Mouse (Mus musculus) testis, postnatal 10 days (tissue): ENCODE measurements around the gene Tlr6.
A peak's percentile ranks its signal among the peaks of the same experiment; 100 is the strongest.

Experiments
- DNase-seq: peaks from one replicate; pipeline ENCODE4 v3.0.0; 2021; ENCODE audit warnings: low spot score

Tlr6 gene

DNA sequence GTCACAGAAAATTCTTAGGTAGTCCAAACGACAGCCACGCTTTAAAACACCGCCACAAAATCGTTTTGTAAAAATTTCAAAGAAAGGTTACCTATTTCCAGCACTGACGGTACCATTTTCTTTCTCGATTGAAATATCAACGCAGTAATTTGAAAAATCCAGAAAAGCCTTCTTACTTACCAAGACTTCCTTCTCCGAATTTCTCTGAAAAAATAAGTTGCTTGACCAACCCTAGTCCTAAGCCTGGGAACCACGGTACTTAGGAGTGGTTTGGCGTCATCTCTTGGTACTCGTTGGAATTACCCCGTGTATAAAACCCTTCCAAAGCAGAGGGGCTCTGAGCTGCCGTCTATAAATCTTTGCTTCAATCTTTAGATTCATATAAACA lies at the start of gene Tlr6:
Tlr6 (minus strand) TSS at position 255 of the 388 bp plus-strand sequence.
- peak; percentile 72 for DNase-seq

DNA sequence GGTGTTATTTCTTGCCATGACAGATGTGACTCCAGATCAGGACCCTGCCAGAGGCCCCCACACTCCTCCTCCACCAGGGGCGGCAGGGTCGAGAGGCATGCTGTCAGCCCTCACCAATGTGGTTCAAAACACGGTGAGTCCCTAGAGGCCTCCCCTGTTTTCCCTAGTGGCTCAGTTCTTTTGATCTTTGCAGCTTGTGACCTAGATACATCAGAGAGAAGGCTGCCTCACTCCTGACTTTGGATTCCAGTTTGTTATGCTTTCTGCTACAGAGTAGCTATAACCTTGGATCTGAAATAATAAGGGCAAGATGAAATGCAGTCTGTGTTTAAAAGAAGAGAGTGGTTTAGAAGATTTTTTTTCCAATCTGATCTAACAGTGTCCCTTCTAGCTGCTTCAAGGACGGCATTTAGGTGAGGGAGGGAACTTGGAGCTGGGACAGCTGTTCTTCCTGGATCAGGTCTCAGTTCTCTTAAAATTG lies 46.2 kb upstream of the Tlr6 start:
- DNase-seq, result peak; percentile 57

DNA sequence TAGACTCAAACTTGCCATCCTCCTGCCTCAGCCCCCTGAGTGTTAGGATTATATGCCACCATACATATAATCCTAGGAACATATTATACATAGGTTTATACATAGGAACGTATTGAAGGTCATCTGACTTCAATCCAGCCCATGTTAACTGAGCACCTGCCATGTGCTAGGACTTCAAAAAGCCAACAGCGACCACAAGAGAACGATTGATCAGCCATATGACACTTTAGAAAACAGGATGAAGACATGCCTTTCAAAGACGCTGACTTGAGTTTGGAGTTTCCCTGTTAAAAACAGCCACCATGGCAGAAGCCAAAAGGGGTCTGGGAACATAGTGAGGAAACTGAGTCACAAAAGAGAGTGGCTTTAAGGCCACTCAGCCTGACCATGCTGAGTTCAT lies 45.4 kb upstream of the Tlr6 start:
- DNase-seq, result no peak

DNA sequence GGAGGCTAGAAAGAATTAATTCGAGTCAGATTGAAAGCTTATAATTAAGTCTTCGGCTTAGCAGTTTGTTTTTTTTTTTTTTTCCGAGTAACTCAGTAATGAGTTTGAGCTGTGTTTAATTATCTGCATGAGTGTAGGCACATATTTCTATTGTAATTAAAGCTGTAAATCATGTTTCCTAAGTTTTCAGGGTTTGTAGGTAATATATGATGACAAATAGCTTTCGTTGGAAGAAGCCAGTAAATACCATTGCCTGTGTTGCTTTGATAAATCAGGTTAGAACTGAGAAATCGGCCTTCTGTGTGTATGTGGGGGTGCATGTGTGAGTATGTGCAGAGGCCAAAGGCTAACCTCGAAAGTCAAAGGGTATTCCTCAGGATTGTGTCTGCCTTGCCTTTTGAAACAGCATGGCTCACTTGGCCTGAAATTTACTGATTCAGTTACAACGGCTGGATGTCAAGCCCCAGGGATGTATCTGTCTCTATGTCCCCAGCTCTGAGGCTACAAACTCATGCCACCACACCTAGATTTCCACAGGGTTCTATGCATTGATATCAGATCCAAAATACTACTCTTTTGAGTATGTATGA lies 44.1 kb upstream of the Tlr6 start:
- DNase-seq, result no peak

DNA sequence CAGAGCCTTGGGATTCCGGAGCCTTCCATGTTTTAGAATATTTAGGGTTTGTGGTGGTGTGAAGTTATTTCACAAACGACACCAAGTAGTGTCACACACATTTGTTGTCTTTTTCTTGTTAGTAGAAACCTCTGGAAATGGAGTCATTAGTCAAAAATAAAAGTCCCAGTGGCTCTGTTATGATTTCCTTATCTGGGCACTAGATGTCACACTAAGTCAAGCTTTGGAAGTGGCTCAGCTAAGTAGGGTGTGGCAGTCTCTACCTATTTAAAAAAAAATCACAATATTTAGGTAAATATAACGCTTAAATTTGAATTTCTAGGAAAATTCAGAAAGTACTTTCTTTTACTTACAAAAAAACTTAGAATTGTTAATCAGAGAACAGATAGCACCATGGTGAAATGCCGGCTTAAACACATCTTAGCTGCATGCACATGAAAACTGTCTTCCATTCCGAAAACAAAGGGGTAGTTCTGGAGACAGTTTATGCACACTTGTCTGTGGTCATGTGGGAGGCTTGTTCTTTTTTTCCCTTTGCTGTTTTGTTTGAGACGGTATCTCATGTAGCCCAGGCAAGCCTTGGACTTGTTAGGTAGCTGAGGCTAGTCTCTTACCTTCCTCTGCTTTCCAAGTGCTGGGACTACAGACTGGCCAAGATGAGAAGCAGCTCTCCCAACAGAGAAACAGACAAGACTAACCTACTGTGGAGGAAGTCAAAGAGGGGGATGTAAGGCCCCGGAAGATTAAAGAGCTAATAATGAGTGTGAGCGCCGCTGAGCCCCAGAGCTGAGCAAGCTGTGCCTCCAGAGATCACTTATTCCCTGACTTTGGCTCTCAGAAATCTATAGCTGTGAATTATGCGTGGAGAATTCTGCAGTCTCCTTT lies 43.3 kb upstream of the Tlr6 start:
- no peak for DNase-seq

DNA sequence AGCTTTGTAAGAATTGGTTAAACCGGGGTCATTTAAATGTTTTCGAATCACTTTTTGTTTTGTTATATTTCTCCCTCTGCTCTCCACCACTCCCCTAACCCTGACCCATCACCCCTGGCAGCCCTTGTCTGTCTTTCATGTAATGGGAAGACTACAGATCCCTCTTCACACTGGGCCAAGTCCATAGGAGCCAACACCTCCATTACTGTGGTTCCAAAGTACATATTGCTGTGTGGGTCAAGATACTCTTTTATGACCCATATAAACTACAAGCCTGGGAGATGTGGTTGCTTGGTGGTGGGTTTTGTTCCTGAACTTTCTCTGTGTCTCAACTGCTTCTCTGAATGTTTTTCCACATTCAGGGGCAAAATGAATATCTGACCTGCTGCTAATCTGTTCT lies 35.5 kb upstream of the Tlr6 start:
- DNase-seq, result no peak

DNA sequence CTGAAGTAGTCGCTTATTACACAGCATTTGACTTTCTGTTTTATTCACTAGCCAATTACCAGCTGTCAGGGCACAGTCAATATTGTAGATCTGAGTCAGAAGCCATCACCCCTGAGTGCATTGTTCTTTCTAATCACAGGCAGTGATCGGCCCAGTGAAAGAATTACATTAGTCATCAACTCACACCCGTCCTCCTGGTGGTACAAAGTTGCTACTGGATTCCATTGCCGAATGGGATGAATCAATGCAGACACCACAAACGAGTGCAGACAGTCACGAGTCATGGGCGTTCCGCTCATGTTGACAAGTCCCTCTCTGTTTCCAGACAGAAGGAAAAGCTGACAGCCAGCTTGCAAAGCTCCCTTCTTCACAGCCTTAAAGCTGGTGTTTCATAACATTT lies 32.6 kb upstream of the Tlr6 start:
- no peak for DNase-seq

DNA sequence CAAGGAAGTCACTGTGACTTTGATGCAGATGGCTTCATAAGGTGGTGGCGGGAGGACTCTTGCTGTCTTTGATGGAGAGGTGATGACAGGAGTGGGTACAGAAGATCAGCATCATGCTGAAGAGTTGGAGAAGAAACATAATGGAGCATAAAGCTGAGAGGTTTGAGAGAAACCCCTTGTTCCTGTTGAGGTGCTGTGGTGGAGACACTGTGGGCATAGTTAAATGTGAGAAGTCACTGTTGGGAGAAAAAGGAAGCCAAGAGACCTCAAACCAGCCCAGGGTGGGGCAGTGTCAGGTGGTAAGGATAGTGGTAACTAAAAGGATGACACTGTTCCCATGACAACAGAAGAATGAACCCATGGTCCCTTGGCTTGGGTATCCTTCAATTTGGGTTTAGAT lies 30.0 kb upstream of the Tlr6 start:
- DNase-seq, result no peak

DNA sequence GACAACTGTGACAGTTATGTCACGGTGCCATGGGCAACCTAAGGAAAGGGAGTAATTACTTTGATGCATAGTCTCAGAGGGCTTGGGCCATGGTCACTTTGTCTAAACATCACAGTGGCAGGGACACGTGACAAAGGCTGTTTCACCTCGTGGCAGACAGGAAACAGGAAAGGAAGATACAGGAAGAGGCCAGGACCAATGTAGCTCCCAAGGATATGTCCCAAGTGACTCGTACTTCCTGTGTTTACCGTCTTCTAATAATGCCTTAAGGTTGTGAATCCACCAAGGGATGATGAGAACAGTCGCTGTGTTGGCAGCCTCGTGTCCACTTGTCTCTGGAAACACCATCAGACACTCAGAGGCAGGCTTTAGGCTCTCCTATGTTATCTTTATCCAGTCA lies 26.1 kb upstream of the Tlr6 start:
- DNase-seq, result no peak

DNA sequence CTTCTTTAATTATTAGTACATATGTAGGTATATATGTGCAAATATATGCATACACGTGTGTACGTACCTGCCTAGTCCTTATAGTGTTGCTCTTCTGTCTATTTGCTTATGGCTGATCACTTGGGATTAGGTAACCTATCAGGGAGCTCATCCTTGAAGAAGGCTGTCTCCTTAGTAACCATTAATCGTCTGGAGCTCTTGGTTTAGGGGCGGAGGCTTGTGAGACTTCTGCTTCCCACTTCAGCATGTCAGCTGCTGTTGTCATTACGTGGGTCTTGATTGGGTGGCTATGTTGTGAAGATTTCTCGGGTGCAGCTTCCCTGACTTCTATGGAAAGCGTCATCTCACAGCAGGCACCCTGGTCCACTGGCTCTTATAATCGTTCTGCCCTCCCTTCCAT lies 17.2 kb upstream of the Tlr6 start:
- DNase-seq, result no peak

DNA sequence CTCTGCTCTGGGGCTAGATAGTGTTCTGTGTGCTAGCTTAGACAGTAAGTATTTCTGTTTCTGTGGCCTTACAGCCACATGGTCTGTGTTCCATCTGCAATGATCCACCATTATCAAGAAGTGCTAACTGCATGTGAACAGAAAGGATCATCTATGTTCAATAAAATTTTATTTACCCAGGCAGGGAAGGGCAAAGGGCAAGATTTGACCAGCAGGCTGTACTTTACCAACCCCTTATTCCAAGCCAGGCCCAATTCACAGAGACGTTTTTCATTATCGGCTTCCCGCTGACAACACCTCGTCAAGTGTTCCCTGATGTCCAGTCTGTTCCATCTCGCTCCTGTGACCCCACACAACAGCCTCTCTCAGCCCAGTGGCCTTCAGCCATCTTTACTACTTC lies 15.2 kb upstream of the Tlr6 start:
- no peak for DNase-seq

DNA sequence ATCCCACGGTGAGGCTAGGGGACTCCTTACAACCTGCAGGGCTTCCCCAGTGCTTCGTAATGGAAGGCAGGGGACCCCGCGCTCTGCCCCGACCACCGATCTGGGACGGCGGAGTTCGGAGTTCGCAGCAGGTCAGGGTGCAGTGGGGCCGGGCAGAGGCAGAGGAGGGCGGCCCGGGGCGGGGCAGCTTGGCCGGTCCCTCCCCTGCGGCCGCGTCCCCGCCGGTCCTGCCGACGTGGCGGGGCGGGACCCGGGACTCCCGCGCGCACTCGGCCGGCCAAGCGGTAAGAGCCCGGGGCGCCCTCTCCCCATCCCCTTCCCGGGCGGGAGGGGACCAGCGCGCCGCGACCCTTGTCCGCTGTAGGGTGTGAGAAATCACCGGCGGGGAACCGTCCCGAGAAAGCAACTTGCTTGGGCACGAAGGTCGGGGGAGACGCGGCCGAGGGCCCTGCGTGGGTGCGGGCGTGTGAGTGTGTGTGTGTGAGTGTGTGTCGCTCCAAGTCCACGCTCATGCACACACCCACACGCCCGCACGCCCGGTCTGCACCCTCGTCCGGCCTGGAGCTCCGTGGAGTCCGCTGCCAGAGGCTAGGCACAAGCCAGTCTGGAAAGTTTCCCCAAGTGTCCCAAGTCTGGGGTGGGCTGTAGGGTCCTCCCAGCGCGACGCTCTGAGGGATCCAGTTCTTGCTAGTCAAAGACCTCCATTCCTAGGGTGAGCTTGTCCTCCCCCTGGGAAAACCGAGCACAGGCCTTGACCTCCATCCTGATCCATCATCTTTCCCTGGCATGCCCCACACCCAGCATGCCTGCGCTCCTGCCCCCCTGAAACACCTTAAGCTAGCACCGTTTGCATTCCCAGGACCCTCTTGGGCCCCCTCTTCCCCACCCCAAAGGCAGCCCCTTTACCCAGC lies 10.2 kb upstream of the Tlr6 start, which contains the start of gene Fam114a1:
Fam114a1 (plus strand) TSS at position 211 of the 911 bp plus-strand sequence.
- DNase-seq, result peak; percentile 87

DNA sequence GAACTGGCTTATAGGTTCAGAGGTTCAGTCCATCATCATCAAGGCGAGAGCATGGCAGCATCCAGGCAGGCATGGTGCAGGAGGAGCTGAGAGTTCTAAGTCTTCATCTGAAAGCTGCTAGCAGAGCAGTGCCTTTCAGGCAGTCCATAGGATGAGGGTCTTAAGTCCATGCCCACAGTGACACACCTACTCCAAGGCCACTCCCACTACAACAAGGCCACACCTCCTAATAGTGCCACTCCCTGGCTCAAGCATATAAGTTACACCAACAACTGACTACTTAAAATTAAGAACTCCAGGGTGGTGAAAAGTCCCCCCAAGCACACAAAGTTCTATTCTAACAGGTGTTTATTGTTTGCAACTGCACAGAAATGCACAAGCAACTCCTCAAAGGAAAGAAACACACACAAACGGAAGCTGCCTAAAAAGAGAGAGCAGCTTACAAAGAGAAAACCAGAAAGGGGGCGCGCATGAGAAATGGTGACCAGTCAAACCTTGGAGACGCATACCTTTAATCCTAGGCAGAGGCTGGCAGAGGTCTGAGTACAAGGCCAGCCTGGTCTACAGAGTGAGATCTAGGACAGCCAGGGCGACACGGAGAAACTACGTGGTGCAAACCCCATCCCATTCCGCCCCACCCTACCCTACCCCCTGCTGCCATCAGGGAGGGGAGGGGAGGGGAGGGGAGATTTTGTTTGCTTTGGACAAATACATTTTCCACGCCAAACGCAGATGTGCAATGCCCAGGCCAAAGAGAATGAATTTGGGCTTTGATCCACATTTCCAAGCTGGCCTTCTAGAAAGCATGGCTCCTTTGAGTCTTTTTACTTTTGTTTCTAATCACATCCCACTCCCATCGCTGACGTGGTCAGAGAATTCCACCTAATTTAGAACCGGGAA lies 9.3 kb upstream of the Tlr6 start:
- DNase-seq, result peak; percentile 47

DNA sequence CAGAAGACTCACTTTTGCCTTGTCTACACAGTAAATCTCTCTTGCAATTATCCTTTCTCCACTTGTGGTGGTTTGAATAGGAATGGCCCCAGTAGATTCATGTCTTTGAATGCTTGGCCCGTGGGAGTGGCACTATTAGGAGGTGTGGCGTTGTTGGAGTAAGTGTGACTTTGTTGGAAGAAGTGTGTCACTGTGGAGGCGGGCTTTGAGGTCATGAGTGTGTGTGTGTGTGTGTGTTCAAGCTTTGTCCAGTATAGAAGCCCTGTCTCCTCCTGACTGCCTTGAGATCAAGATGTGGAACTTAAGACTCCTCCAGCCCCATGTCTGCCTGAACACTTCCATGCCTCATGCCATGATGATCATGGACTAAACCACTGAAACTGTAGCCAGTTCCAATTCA lies 3.8 kb upstream of the Tlr6 start:
- no peak for DNase-seq

DNA sequence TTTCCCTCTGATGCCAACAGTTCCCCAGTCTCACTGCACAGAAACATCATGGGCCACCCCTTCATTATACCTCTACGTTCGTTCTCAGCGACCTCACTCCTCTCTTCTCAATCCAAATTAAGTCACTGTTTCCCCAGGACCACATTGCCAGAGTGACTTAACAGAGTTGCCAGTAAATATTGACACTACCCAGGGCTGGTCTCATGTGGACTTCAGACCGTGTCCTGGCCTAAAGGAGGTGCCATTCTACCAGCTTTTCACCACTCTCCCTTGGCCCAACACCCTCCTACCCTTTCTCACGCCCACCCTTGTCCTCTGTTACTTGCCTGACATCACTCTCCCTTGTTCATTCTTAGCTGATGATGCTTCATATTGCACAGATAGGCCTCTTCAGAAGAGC lies 3.4 kb upstream of the Tlr6 start:
- DNase-seq, result no peak

DNA sequence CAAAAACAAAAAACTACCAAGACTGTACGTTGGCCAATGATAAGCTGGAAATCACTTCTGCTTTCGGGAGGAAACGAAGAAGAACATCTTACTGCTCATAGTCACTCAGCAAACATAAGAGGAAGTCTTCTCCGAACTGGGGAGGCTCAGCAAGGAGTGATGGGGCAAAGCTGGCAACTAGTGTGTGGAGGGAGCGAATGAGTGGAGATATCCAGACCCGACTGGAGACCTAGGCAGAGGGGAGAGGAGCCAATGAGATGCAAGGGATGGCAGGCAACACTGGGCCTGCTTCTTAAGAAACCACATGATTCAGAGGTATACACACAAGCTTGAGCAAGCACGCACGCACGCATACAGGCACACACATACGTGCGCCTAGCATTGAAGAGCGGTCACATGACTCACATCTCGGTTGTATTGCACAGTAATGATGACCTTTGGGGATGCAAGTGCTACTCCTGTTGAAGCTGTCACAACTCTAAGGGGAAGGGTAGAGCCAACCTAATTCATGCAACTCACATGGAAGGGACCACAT lies 1.0 kb upstream of the Tlr6 start:
- no peak for DNase-seq

DNA sequence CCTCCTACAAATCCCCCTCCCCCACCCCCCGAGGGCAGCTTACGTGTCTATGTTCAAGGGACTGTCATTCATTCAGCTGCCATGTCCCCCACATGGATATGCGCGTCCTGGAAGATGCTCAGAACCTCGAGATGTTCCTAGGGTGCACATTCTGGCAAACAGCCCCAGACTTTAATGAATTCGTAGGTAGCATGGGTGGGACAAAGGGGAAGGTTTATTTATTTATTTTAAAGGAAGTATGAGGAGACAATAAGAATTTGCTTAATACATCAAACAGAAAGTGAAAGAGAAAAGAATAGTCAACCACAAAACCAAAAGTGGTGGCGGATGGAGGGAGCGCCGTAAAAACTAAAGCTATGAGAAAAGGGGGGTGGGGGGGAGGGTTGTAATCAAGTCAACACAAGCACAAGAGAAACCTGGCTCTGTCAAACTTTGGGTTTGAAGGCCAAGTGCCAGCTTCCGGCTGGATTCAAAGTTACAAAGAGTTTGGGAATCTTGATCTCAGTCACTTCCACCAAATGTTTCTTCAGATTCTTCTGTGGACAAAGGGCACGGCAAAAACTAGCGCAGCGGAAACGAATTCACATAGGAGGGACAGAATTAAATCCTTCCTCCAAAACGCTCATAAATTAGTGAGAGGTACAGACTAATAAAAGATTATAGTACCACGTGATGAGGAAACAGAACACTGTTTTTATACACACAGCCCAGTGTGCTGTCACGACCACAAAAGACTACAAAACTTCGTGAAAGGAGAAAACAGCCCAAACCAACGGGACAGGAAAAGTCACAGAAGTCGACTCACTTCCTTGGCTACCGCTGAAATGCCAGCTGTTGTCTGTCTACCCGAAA lies 680 bp downstream of the Tlr6 start:
- DNase-seq, result no peak

DNA sequence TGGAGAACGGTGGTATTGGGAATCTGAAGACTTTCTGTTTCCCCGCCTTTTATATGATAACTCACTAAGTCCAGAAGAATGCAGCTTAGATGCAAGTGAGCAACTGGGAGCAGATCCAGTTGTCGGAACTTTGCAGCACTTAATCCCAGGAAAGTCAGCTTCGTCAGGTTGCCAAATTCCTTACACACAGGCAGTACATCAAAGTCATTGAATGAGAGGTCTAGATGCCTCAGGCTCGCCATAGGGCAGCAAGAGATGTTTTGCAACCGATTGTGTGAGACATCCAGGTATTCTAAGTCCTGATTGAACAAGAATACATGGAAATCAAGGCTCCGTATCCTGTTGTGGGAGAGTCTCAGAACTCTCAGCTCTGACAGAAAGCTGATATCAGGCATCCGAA lies 5.0 kb downstream of the Tlr6 start:
- DNase-seq, result no peak

DNA sequence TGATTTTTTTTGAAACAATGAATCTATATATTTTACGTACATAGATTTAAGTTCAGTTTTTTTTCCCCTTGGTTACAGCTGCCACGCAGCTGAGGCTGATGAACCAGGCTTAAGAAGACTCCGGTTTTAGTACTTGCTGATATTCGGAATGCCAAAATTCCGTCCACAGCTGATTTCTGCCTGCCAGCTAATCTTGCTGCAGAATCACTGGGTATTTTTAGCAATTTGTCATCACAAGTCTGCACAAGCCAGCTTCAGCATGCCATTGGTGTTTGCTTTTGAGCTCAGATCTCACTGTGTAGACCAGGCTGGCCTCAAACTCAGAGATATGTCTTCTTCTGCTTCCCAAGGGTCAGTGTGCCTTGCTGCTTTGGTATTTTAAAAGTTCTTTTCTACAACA lies 8.4 kb downstream of the Tlr6 start:
- no peak for DNase-seq

DNA sequence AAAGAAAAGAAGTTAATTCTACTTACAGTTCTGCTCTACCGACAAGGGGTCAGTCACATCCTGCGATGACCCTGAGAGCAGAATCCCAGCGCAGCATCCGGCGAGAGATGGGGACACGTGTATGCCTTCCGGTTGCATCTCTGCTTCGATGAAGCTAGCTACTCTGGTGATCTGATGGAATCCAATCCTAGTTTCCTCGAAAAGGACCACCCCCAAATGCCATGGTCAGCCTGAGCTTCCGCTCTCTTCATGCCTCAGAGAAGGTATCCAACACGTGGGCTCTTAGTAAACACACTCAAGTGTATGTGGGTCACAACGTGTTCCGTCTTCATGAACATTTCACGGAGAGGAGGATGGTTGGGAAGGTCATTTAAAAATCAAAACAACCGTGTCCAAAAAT lies 27.1 kb downstream of the Tlr6 start:
- DNase-seq, result no peak
